Mouse (Mus musculus) spleen, adult 2 months (tissue): ENCODE results near the gene Hmga2.

Experiments
- CTCF ChIP-seq: fragments of 200-500 bp; IDR thresholded peaks from 2 replicates; pipeline ENCODE4 v1.5.1; 2011; ENCODE audit warnings: mild to moderate bottlenecking, inconsistent platforms; ENCODE audit not compliant: insufficient read depth, insufficient read length, insufficient replicate concordance; ENCODE audit errors: extremely low read depth
- POLR2A ChIP-seq: fragments of 200-500 bp; IDR thresholded peaks from 2 replicates; pipeline ENCODE4 v1.6.1; 2011; ENCODE audit warnings: low read depth, low read length, inconsistent platforms

- TF ChIP-seq CTCF (no peak), POLR2A (no peak)
These were observed 15.0 kb downstream of the Hmga2 start for GRCm38 (mm10) chr10:120461301-120461700.
